Mouse (Mus musculus) kidney, adult 2 months (tissue): Measurements from ENCODE around the gene Plin5.

ENCODE experiments used
- CTCF ChIP-seq: fragments of 200-500 bp; conservative IDR thresholded peaks from 2 replicates; pipeline ENCODE4 v1.5.1; 2011; ENCODE audit warnings: low read depth, mild to moderate bottlenecking, control low read depth, low read length, moderate library complexity, mixed read lengths; ENCODE audit not compliant: insufficient read depth, insufficient read length
- POLR2A ChIP-seq: fragments of 200-500 bp; IDR thresholded peaks from one replicate; pipeline ENCODE4 v1.6.1; 2011; ENCODE audit warnings: low read depth, low read length, control low read depth

DNA sequence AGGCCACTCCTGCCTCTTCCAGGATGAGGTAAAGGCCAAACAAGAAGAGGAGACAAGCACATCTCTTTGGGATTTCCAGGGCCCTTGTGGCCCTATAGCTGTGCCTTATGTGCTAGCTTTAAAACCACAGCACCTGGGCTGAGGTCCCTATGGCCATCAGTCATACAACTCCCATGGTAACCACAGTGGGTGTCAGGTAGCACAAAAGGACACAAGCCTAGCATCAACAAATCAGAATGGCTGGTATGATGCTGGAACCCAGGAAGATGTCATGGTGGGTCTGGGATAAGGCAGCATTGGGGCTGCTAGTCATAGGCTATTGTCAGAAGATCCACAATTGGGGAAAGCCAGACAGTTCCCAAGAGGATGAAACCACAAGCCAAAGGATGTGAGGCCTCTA is 46.3 kb downstream of the Plin5 start:
- no peak for TF ChIP-seq CTCF
- no peak for TF ChIP-seq POLR2A
